Mouse (Mus musculus) embryonic facial prominence, embryonic 13.5 days (tissue): ENCODE measurements around the gene Sart3. TPM values are rescaled to one million over a fixed set of nuclear protein-coding genes. Genes with fewer than 3 reads are reported as not detected.

Experiments
- ATAC-seq: fragments of 200-750 bp; cut with Nextera tagmentation; 2 replicates; pipeline ENCODE4 v1.8.0; 2017; ENCODE audit warnings: low read depth; ENCODE audit not compliant: insufficient number of reproducible peaks, insufficient read depth, low FRiP score, low TSS enrichment
- H3K27ac ChIP-seq: fragments of 300-500 bp; sonication (generic); 2 replicates; pipeline ENCODE4 v1.5.1; 2015; ENCODE audit warnings: moderate library complexity, mild to moderate bottlenecking, inconsistent platforms
- H3K27me3 ChIP-seq: fragments of 300-500 bp; sonication (generic); 2 replicates; pipeline ENCODE4 v1.6.1; 2015; ENCODE audit warnings: mild to moderate bottlenecking, inconsistent platforms
- H3K36me3 ChIP-seq: fragments of 300-500 bp; sonication (generic); 2 replicates; pipeline ENCODE4 v1.6.1; 2015; ENCODE audit warnings: mild to moderate bottlenecking, inconsistent platforms
- H3K4me1 ChIP-seq: fragments of 300-500 bp; sonication (generic); 2 replicates; pipeline ENCODE4 v1.6.1; 2015; ENCODE audit warnings: inconsistent platforms
- H3K4me2 ChIP-seq: fragments of 300-500 bp; sonication (generic); 2 replicates; pipeline ENCODE4 v1.6.1; 2015; ENCODE audit warnings: moderate library complexity, mild to moderate bottlenecking, inconsistent platforms
- H3K4me3 ChIP-seq: fragments of 300-500 bp; sonication (generic); 2 replicates; pipeline ENCODE4 v1.5.1; 2015; ENCODE audit warnings: mild to moderate bottlenecking, inconsistent platforms
- H3K9ac ChIP-seq: fragments of 300-500 bp; sonication (generic); 2 replicates; pipeline ENCODE4 v1.6.1; 2015; ENCODE audit warnings: mild to moderate bottlenecking, inconsistent platforms
- H3K9me3 ChIP-seq: fragments of 300-500 bp; sonication (generic); 2 replicates; pipeline ENCODE4 v1.6.1; 2016; ENCODE audit warnings: inconsistent platforms
- WGBS: fragments of 180-500 bp; shearing (Covaris S2); methylation state at CpG from one replicate; pipeline ENCODE4 v1.1.7; 2015; ENCODE audit warnings: mixed read lengths; 5-methylcytosine and 5-hydroxymethylcytosine counted together
- polyA plus RNA-seq: library from polyadenylated mRNA; unstranded; fragments of >200 nt; fragmentation: Nextera tagmentation; extraction: Ambion mirVana; gene quantifications from 2 replicates; pipeline ENCODE4 v1.2.1, GENCODE M21; 2015

Gene Sart3
- polyA plus RNA-seq, 1 experiment from 2014 or later, result 65.7 TPM

- ATAC-seq, result no peak
- Histone ChIP-seq H3K4me2 (no peak overlapping the region), H3K4me1 (peaks cover 15% of the 10 kb centered on the region), H3K36me3 (no peaks in the 10 kb centered on the region), H3K27ac (no peak overlapping the region), H3K9ac (no peak overlapping the region), H3K9me3 (no peaks in the 10 kb centered on the region), H3K27me3 (no peaks in the 10 kb centered on the region), H3K4me3 (no peak overlapping the region)
- WGBS, result 24% methylated on average over 6 of the region's 6 CpGs
Measured at GRCm38 (mm10) chr5:113732182-113732581, 40.1 kb downstream of the Sart3 start.

- Histone ChIP-seq H3K36me3 (no peaks in the 10 kb centered on the region), H3K4me3 (no peak overlapping the region), H3K4me2 (no peak overlapping the region), H3K4me1 (peaks cover 5% of the 10 kb centered on the region), H3K9me3 (no peaks in the 10 kb centered on the region), H3K27ac (no peak overlapping the region), H3K9ac (no peak overlapping the region), H3K27me3 (no peaks in the 10 kb centered on the region)
- 91% methylated on average over 7 of the region's 7 CpGs for WGBS
- no peak for ATAC-seq
Measured at GRCm38 (mm10) chr5:113731174-113731573, 41.1 kb downstream of the Sart3 start.

- H3K27ac ChIP-seq, result no peak overlapping the region
- ATAC-seq, result no peak
- no peak overlapping the region for H3K9ac ChIP-seq
- WGBS, result 64% methylated on average over 7 of the region's 7 CpGs
- peaks cover 4% of the 10 kb centered on the region; the same call in 1 of the 2 replicates for H3K4me1 ChIP-seq
- no peaks in the 10 kb centered on the region for H3K36me3 ChIP-seq
- H3K27me3 ChIP-seq, result no peaks in the 10 kb centered on the region
- H3K4me3 ChIP-seq, result no peak overlapping the region
- H3K9me3 ChIP-seq, result no peaks in the 10 kb centered on the region
- no peak overlapping the region for H3K4me2 ChIP-seq
Measured at GRCm38 (mm10) chr5:113730641-113731121, 41.6 kb downstream of the Sart3 start.

- Histone ChIP-seq H3K9ac (no peak overlapping the region), H3K4me1 (0 out of 2 replicates have a peak, but pooled peaks cover 5% of the 10 kb centered on the region), H3K27me3 (0 out of 2 replicates have a peak, but pooled peaks cover 4% of the 10 kb centered on the region), H3K36me3 (no peaks in the 10 kb centered on the region), H3K4me2 (no peak overlapping the region), H3K27ac (no peak overlapping the region), H3K4me3 (no peak overlapping the region), H3K9me3 (no peaks in the 10 kb centered on the region)
- 0 out of 2 replicates have a peak, but pooled peaks have one; percentile 52 for ATAC-seq
- WGBS, result 82% methylated on average over 7 of the region's 7 CpGs
Measured at GRCm38 (mm10) chr5:113728691-113729090, 43.6 kb downstream of the Sart3 start.

- Histone ChIP-seq H3K27me3 (0 out of 2 replicates have a peak, but pooled peaks cover 8% of the 10 kb centered on the region), H3K27ac (no peak overlapping the region), H3K9me3 (no peaks in the 10 kb centered on the region), H3K9ac (no peak overlapping the region), H3K4me1 (0 out of 2 replicates have a peak, but pooled peaks cover 5% of the 10 kb centered on the region), H3K4me3 (no peak overlapping the region), H3K4me2 (no peak overlapping the region), H3K36me3 (no peaks in the 10 kb centered on the region)
- 47% methylated on average over 7 of the region's 7 CpGs for WGBS
- no peak for ATAC-seq
Measured at GRCm38 (mm10) chr5:113728011-113728410, 44.3 kb downstream of the Sart3 start.

- no peaks in the 10 kb centered on the region for H3K36me3 ChIP-seq
- 0 out of 2 replicates have a peak, but pooled peaks cover 5% of the 10 kb centered on the region for H3K4me1 ChIP-seq
- H3K27ac ChIP-seq, result no peak overlapping the region
- no peak overlapping the region for H3K9ac ChIP-seq
- no peaks in the 10 kb centered on the region for H3K9me3 ChIP-seq
- 0 out of 2 replicates have a peak, but pooled peaks cover 8% of the 10 kb centered on the region for H3K27me3 ChIP-seq
- H3K4me3 ChIP-seq, result no peak overlapping the region
- no peak overlapping the region for H3K4me2 ChIP-seq
- ATAC-seq, result no peak
- 63% methylated on average over 12 of the region's 12 CpGs for WGBS
Measured at GRCm38 (mm10) chr5:113727238-113727637, 45.1 kb downstream of the Sart3 start.

- 69% methylated on average over 6 of the region's 6 CpGs for WGBS
- no peak overlapping the region for H3K4me2 ChIP-seq
- H3K36me3 ChIP-seq, result no peaks in the 10 kb centered on the region
- no peaks in the 10 kb centered on the region for H3K9me3 ChIP-seq
- no peak for ATAC-seq
- no peak overlapping the region for H3K4me3 ChIP-seq
- H3K9ac ChIP-seq, result no peak overlapping the region
- 0 out of 2 replicates have a peak, but pooled peaks cover 5% of the 10 kb centered on the region for H3K4me1 ChIP-seq
- H3K27me3 ChIP-seq, result 0 out of 2 replicates have a peak, but pooled peaks cover 8% of the 10 kb centered on the region
- no peak overlapping the region for H3K27ac ChIP-seq
Measured at GRCm38 (mm10) chr5:113726618-113727017, 45.7 kb downstream of the Sart3 start.

- Histone ChIP-seq H3K27me3 (0 out of 2 replicates have a peak, but pooled peaks cover 8% of the 10 kb centered on the region), H3K9ac (no peak overlapping the region), H3K36me3 (no peaks in the 10 kb centered on the region), H3K9me3 (no peaks in the 10 kb centered on the region), H3K4me1 (0 out of 2 replicates have a peak, but pooled peaks cover 5% of the 10 kb centered on the region), H3K4me3 (no peak overlapping the region), H3K27ac (no peak overlapping the region), H3K4me2 (no peak overlapping the region)
- 65% methylated on average over 12 of the region's 12 CpGs for WGBS
- no peak for ATAC-seq
Measured at GRCm38 (mm10) chr5:113725417-113725816, 46.9 kb downstream of the Sart3 start.

- no peak within 1 kb of the TSS for H3K9ac ChIP-seq
- H3K9me3 ChIP-seq, result no peaks in the 10 kb centered on the region
- no peak for ATAC-seq
- 0 out of 2 replicates have a peak, but pooled peaks cover 8% of the 10 kb centered on the region for H3K27me3 ChIP-seq
- H3K36me3 ChIP-seq, result no peaks in the 10 kb centered on the region
- no peak within 1 kb of the TSS for H3K4me3 ChIP-seq
- H3K4me2 ChIP-seq, result no peak within 1 kb of the TSS
- H3K27ac ChIP-seq, result no peak within 1 kb of the TSS
- 0 out of 2 replicates have a peak, but pooled peaks cover 5% of the 10 kb centered on the region for H3K4me1 ChIP-seq
- WGBS, result 3% methylated on average over 15 of the region's 15 CpGs
Measured at GRCm38 (mm10) chr5:113724446-113724845, 47.9 kb downstream of the Sart3 start, which contains the start of gene 1700069L16Rik. Gene 1700069L16Rik (minus strand): TSS chr5:113724772.

- 35% methylated on average over 8 of the region's 8 CpGs for WGBS
- no peak for ATAC-seq
- no peaks in the 10 kb centered on the region for H3K9me3 ChIP-seq
- no peak overlapping the region for H3K4me2 ChIP-seq
- no peak overlapping the region for H3K27ac ChIP-seq
- peaks cover 10% of the 10 kb centered on the region; the same call in 1 of the 2 replicates for H3K27me3 ChIP-seq
- H3K4me3 ChIP-seq, result no peak overlapping the region
- H3K4me1 ChIP-seq, result 0 out of 2 replicates have a peak, but pooled peaks cover 5% of the 10 kb centered on the region
- H3K36me3 ChIP-seq, result no peaks in the 10 kb centered on the region
- H3K9ac ChIP-seq, result no peak overlapping the region
Measured at GRCm38 (mm10) chr5:113723567-113724237, 48.6 kb downstream of the Sart3 start.

GRCm38 (mm10) chr5:113722224-113723013 lies 49.9 kb downstream of the Sart3 start:
- no peak overlapping the region for H3K27ac ChIP-seq
- 0 out of 2 replicates have a peak, but pooled peaks cover 5% of the 10 kb centered on the region for H3K4me1 ChIP-seq
- 88% methylated on average over 10 of the region's 10 CpGs for WGBS
- H3K4me2 ChIP-seq, result no peak overlapping the region
- no peak overlapping the region for H3K4me3 ChIP-seq
- no peak overlapping the region for H3K9ac ChIP-seq
- no peak for ATAC-seq
- H3K27me3 ChIP-seq, result peaks cover 10% of the 10 kb centered on the region; the same call in 1 of the 2 replicates
- H3K36me3 ChIP-seq, result no peaks in the 10 kb centered on the region
- no peaks in the 10 kb centered on the region for H3K9me3 ChIP-seq
